Mouse (Mus musculus) midbrain, embryonic 16.5 days (tissue): ENCODE data around the gene Reck. TPM values are rescaled to one million over a fixed set of nuclear protein-coding genes. Genes with fewer than 3 reads are reported as not detected.

Source experiments
- ATAC-seq: fragments of 200-750 bp; cut with Nextera tagmentation; 2 replicates; pipeline ENCODE4 v1.8.0; 2017; ENCODE audit warnings: moderate TSS enrichment
- H3K27ac ChIP-seq: fragments of 300-500 bp; sonication (generic); 2 replicates; pipeline ENCODE4 v1.5.1; 2014; ENCODE audit warnings: mild to moderate bottlenecking, low read length, mixed read lengths
- H3K27me3 ChIP-seq: fragments of 300-500 bp; sonication (generic); 2 replicates; pipeline ENCODE4 v1.6.1; 2014; ENCODE audit warnings: low read depth, low read length, mixed read lengths; ENCODE audit not compliant: control insufficient read depth, insufficient read depth
- H3K36me3 ChIP-seq: fragments of 300-500 bp; sonication (generic); 2 replicates; pipeline ENCODE4 v1.6.1; 2014; ENCODE audit warnings: mild to moderate bottlenecking, low read length, moderate library complexity, mixed read lengths; ENCODE audit not compliant: control insufficient read depth, insufficient read depth
- H3K4me1 ChIP-seq: fragments of 300-500 bp; sonication (generic); 2 replicates; pipeline ENCODE4 v1.6.1; 2014; ENCODE audit warnings: mild to moderate bottlenecking, low read length, mixed read lengths; ENCODE audit not compliant: control insufficient read depth, insufficient read depth
- H3K4me2 ChIP-seq: fragments of 300-500 bp; sonication (generic); 2 replicates; pipeline ENCODE4 v1.6.1; 2014; ENCODE audit warnings: mild to moderate bottlenecking, low read length, mixed read lengths
- H3K4me3 ChIP-seq: fragments of 300-500 bp; sonication (generic); 2 replicates; pipeline ENCODE4 v1.5.1; 2014; ENCODE audit warnings: low read depth, mild to moderate bottlenecking, low read length, moderate library complexity, mixed read lengths
- H3K9ac ChIP-seq: fragments of 300-500 bp; sonication (generic); 2 replicates; pipeline ENCODE4 v1.6.1; 2014; ENCODE audit warnings: low read depth, low read length, mixed read lengths
- H3K9me3 ChIP-seq: fragments of 300-500 bp; sonication (generic); replicated peaks from 2 replicates; pipeline ENCODE4 v1.6.1; 2014; ENCODE audit warnings: mild to moderate bottlenecking, low read length, mixed read lengths; ENCODE audit not compliant: control insufficient read depth, poor library complexity, severe bottlenecking
- WGBS: fragments of 180-500 bp; shearing (Covaris S2); extraction: QIAGEN DNeasy Blood & Tissue Kit; methylation state at CpG from one replicate; pipeline ENCODE4 v1.1.7; 2014; 5-methylcytosine and 5-hydroxymethylcytosine counted together
- polyA plus RNA-seq: library from polyadenylated mRNA; unstranded; fragments of >200 nt; fragmentation: Nextera tagmentation; extraction: Ambion mirVana; gene quantifications from 2 replicates; pipeline ENCODE4 v1.2.1, GENCODE M21; 2015

Gene Reck
- polyA plus RNA-seq, 1 experiment from 2014 or later = 4.4 TPM

DNA sequence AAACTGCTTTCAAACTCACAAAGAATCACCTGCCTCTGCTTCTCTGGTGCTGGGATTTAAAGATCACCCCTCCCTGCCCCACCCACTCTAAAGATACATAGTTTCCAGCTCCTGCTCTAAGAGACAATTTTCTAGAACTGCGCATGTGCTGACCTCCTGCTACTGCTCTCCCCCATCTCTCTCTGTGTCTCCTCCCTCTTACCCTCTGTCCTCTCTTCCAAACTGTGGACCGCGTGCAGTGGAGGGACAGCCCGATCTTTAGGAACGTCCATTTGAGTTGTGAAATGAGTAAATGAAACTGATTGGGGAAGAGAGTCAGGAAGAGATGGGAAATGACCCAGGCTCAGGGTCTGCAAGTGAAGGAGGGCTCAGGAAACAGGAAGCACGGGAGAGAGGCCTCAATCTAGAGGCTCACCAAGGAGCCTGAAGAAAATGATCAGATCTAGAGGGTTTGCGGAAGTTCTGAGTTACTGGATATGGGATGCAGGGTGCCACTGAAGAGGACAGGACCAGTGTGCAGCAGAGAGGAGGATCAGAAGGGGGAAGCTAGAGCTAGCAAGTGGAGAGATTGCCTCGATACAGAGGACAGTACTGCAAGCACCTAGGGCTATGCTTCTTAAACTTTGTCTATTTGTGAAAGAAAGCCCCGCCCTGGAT lies 84.3 kb downstream of the Reck start:
- Histone ChIP-seq H3K4me1 (peaks cover 9% of the 10 kb centered on the region), H3K27me3 (no peaks in the 10 kb centered on the region), H3K27ac (no peak overlapping the region), H3K9ac (no peak overlapping the region), H3K4me2 (no peak overlapping the region), H3K4me3 (no peak overlapping the region), H3K36me3 (no peaks in the 10 kb centered on the region), H3K9me3 (no peaks in the 10 kb centered on the region)
- no peak for ATAC-seq
- 68% methylated on average over 9 of the region's 9 CpGs for WGBS

DNA sequence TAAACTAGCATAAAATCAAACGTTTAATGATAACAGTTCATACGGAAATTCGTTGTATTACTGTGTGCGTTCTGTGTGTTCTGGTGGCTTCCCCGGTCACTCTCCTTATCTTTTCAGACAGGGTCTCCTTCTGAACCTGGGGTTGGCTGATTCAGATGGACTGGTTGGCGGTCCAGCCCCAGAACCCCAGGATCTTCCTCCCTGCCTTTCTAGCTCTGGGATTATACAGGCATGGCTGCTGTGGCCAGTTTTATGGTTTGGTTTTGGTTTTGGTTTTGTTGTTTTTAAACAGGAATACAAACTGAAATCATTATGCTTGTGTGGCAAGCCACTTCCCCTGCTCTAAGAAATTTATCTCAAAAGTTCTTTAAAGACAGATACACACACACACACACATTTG lies 84.9 kb downstream of the Reck start:
- H3K36me3 ChIP-seq = no peaks in the 10 kb centered on the region
- no peak for ATAC-seq

DNA sequence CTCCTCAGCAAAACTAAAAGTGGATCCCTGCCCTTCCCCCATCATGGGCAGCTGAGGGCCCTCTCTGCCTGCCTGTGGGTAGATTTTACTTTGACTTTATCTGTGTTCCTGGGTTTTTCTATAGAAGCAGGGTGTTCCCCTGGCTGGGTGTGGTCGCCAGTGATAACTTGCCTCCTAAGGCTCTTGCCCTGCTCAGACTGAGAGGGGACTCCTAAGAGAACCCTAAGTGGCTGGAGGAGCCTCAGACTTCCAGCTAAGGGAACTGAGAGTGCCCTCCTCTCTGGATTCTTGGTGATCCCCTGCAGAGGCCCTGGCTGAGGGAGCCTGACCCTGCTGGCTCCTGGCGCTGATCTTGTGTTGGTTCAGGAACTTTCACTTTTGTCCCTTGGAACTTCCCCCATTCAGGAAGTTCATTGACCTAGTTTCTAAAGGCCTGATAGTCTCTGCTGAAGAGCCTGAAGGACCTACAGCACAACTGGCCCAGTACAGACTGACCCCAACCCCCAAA lies 89.0 kb downstream of the Reck start:
- no peaks in the 10 kb centered on the region for H3K36me3 ChIP-seq
- no peaks in the 10 kb centered on the region for H3K9me3 ChIP-seq
- H3K27me3 ChIP-seq = no peaks in the 10 kb centered on the region
- no peak overlapping the region for H3K9ac ChIP-seq
- no peak overlapping the region for H3K4me3 ChIP-seq
- no peak for ATAC-seq
- peaks cover 3% of the 10 kb centered on the region; the same call in 1 of the 2 replicates for H3K4me1 ChIP-seq
- H3K27ac ChIP-seq = no peak overlapping the region
- no peak overlapping the region for H3K4me2 ChIP-seq
- 58% methylated on average over 2 of the region's 2 CpGs for WGBS

More for the DNA sequence above, 84.9 kb downstream of the Reck start:
- Histone ChIP-seq H3K27me3 (no peaks in the 10 kb centered on the region), H3K4me2 (no peak overlapping the region), H3K9me3 (no peaks in the 10 kb centered on the region), H3K4me1 (peaks cover 9% of the 10 kb centered on the region), H3K9ac (no peak overlapping the region), H3K27ac (no peak overlapping the region), H3K4me3 (no peak overlapping the region)
- 83% methylated on average over 6 of the region's 6 CpGs for WGBS

DNA sequence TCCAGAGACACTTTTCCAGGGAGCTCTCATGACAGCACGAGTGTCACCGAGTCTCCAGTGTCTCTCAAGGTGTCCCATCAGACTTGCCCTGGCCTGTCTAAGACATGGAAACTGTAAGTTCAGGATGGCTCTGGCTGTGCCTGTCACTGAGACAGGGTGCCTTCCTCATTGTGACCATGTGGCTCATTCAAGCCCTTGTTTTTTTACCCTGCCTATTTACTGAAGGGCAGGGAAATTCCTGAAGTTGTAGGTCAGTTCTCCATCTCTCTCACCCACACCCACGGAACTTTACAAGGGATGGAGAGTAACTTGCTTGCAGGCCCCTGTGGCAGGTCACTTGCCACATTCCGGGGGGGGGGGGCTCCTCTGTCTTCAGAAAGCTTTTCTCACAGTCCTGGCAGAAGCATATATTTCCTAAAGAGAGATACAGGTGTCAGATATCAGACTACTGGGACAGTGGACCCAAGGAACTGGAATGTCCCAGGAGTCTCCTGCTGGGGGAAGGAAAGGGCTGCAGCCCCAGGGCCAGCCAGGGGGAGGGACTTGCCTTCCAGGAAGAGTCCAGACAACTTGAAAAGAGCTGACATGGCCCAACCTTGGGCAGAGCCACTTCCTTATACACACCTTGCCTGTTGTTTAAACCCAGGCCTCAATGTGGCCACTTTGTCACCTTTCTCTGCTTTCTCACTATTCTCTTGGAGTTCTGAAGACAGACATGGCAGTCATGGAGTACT lies 89.8 kb downstream of the Reck start:
- Histone ChIP-seq H3K9me3 (no peaks in the 10 kb centered on the region), H3K27ac (no peak overlapping the region), H3K4me3 (no peak overlapping the region), H3K4me1 (peaks cover 3% of the 10 kb centered on the region; the same call in 1 of the 2 replicates), H3K9ac (no peak overlapping the region), H3K4me2 (no peak overlapping the region), H3K36me3 (no peaks in the 10 kb centered on the region), H3K27me3 (no peaks in the 10 kb centered on the region)
- 45% methylated on average over 4 of the region's 4 CpGs for WGBS
- no peak for ATAC-seq

DNA sequence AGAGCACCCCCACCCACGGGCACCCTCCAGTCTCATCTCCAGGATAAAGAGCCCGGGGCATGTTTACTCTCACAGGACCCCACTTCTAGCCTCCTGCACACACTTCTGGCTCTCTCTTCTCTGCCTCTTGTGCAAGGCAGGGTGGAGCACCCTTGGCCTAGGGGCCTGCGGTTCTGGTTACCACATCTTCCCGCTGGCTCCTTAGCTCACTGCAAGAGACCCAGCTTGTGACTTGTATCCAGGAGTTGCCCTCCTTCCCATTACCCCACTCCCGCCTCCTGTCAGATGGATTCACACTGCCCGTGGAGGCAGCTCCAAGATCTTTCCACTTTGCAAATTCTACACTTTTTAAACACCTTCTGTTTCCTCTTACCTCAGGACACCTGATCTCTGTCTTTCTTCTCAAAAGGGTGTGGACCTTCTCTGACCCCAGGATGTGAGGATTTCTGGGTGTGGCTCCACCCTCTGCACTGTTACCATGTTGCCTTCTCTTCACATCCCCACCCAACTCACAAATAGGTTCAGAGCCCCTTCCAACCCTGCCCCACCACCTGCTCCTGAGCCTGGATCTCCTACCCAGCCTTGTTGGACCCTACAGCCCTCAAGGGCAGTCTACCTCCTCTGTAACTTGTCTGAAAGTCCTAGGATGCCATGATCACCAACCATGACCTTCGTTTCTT lies 90.7 kb downstream of the Reck start:
- H3K27ac ChIP-seq = no peak overlapping the region
- WGBS = 82% methylated on average over 7 of the region's 7 CpGs
- no peaks in the 10 kb centered on the region for H3K9me3 ChIP-seq
- H3K4me3 ChIP-seq = no peak overlapping the region
- no peak for ATAC-seq
- no peak overlapping the region for H3K9ac ChIP-seq
- no peaks in the 10 kb centered on the region for H3K27me3 ChIP-seq
- H3K4me1 ChIP-seq = peaks cover 3% of the 10 kb centered on the region; the same call in 1 of the 2 replicates
- no peaks in the 10 kb centered on the region for H3K36me3 ChIP-seq
- no peak overlapping the region for H3K4me2 ChIP-seq

DNA sequence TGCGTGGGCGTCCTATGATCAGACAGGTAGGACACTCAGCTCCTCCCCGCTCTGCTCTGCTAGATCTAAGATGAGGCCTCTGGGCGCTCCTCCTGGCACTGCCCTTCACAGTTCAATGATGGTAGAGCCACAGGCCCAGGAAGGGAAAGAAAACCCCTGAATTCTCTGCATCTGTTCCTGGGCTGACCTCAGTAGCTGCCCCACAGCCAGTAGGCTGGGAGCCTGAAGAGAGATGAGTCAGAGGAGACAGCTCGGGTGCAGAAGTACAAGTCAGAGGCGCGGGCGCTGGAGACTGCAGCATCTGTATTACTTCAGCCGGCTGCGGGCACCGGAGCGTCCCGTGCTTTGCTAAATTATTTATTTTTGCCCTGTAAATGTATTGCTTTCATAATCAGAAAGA lies 93.3 kb downstream of the Reck start:
- no peaks in the 10 kb centered on the region for H3K36me3 ChIP-seq
- H3K27ac ChIP-seq = no peak overlapping the region
- WGBS = 44% methylated on average over 13 of the region's 13 CpGs
- no peak overlapping the region for H3K9ac ChIP-seq
- H3K4me2 ChIP-seq = no peak overlapping the region
- peaks cover 5% of the 10 kb centered on the region; the same call in 1 of the 2 replicates for H3K4me1 ChIP-seq
- H3K4me3 ChIP-seq = no peak overlapping the region
- no peaks in the 10 kb centered on the region for H3K9me3 ChIP-seq
- H3K27me3 ChIP-seq = no peaks in the 10 kb centered on the region
- no peak for ATAC-seq

DNA sequence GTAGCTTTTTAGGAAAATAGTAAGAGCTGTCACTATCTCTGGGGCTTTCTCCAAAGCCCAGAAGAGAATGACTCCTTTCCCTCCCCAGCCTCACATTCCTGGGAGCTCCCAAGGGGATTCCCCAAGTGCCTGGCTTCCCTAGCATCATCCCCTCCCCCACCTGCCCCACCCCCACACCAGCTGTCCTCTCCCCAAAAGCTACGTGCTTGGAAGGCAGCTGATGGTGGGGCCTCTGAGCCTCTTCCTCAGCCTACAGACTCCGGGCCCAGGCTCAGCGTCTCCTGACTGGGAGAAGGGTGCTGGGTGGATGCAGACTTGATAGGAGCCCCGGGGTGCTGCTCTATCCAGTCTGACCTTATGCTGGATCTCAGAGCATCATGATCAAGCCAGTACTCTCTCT lies 94.0 kb downstream of the Reck start:
- no peak overlapping the region for H3K27ac ChIP-seq
- H3K27me3 ChIP-seq = no peaks in the 10 kb centered on the region
- WGBS = 14% methylated on average over 4 of the region's 4 CpGs
- H3K9me3 ChIP-seq = no peaks in the 10 kb centered on the region
- peaks cover 5% of the 10 kb centered on the region; the same call in 1 of the 2 replicates for H3K4me1 ChIP-seq
- no peak overlapping the region for H3K9ac ChIP-seq
- H3K4me3 ChIP-seq = no peak overlapping the region
- H3K4me2 ChIP-seq = no peak overlapping the region
- no peaks in the 10 kb centered on the region for H3K36me3 ChIP-seq
- ATAC-seq = no peak

DNA sequence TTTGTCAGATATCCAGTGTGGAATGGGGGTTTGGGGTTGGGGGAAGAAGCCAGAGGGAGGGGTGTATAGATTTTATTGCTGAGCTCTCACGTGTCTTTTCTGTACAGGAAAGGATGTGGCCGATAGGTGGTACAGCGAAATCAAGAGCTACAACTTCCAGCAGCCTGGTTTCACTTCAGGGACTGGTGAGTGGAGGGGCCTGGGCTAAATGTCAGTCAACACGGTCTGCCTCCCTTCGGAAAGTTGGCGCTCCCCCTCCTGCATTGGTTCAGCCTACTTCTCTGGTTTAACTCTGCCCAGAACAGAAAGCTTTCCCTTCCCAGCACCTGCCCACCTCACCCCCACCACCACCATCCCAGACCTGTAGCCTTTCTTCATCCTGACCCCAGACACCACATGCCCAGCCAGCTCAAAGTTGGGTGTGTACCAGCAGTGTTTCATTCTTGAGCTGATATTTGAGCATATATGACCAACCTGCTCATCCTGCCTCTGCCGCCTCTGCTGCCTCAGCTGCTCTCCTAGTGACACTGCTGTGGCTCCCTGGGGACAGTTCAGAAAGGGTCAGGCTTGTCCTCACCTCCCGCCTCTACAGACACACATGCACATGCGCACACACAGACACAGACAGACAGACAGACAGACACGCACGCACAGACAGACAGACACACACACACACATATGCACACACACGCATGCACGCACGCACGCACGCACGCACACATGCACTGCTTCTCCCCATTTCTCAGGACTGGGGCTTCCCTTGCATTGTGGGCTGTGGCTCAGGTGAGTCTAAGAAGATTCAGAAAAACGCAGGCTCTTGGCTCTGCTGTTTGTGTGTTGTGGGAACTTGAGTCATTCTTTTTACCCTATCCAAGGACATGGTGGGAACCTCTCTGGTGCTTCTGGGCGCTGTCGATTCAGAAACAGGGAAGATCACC lies 95.3 kb downstream of the Reck start:
- no peak for ATAC-seq
- WGBS = 83% methylated on average over 20 of the region's 20 CpGs
- Histone ChIP-seq H3K9me3 (no peaks in the 10 kb centered on the region), H3K27ac (no peak overlapping the region), H3K4me2 (no peak overlapping the region), H3K4me1 (peaks cover 5% of the 10 kb centered on the region; the same call in 1 of the 2 replicates), H3K9ac (no peak overlapping the region), H3K36me3 (no peaks in the 10 kb centered on the region), H3K4me3 (no peak overlapping the region), H3K27me3 (no peaks in the 10 kb centered on the region)
